Mouse (Mus musculus): ENCODE data around the gene Tgfa. TPM values are rescaled to one million over a fixed set of nuclear protein-coding genes. Genes with fewer than 3 reads are reported as not detected.
A peak's percentile ranks its signal among the peaks of the same experiment; 100 is the strongest.

The Tgfa gene
- polyA plus RNA-seq, 1 experiment from 2014 or later = 4.5 TPM

DNA sequence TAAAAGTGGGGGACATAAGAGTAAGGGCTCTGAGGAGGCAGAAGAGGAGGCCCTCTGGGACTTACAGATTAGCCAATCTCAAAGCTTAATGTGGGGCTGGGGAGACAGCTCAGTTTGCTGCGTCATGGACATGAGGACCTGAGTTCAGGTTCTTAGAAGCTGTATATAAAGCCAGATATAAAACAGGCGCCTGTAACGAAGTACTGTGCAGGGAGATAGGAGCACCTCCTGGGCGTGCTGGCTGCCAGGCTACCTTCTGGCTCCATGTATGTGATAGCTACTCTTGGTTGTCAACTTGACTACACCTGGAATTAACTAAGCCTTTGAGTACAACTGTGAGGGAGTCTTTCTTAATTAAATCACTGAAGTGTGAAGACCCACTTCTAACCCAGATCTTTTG is 110.7 kb downstream of the Tgfa start:
- Histone ChIP-seq H3K27me3 (replicated peaks; ENCODE audit: control insufficient read depth, insufficient read depth, low read length) (no peaks in the 10 kb centered on the region), H3K9me3 (ENCODE audit: control insufficient read depth, low read length) (no peaks in the 10 kb centered on the region), H3K4me3 (ENCODE audit: low read depth, low read length) (no peak overlapping the region), H3K4me1 (ENCODE audit: control insufficient read depth, insufficient read depth, low read length) (no peaks in the 10 kb centered on the region), H3K9ac (ENCODE audit: low read depth, low read length) (no peak overlapping the region), H3K27ac (replicated peaks; ENCODE audit: low read depth, low read length) (no peak overlapping the region), H3K4me2 (ENCODE audit: low read depth, low read length) (no peak overlapping the region), H3K36me3 (ENCODE audit: control insufficient read depth, insufficient read depth, low read length) (no peaks in the 10 kb centered on the region)
- ATAC-seq (ENCODE audit: low read depth) (no peak), DNase-seq (ENCODE audit: low spot score) (no peak)
- WGBS = 86% methylated on average over 4 of the region's 4 CpGs

GRCm38 (mm10) chr6:86314011-86314410 is 119.0 kb downstream of the Tgfa start:
- no peaks in the 10 kb centered on the region for H3K9me3 ChIP-seq (ENCODE audit: control insufficient read depth, low read length)
- 75% methylated on average over 1 of the region's 1 CpGs for WGBS

GRCm38 (mm10) chr6:86317066-86317465 is 122.0 kb downstream of the Tgfa start:
- DNase-seq (ENCODE audit: low spot score) = peak; percentile 31
- no peaks in the 10 kb centered on the region for H3K4me1 ChIP-seq (ENCODE audit: control insufficient read depth, insufficient read depth, low read length)
- no peak overlapping the region for H3K4me2 ChIP-seq (ENCODE audit: low read depth, low read length)
- no peak overlapping the region for H3K9ac ChIP-seq (ENCODE audit: low read depth, low read length)
- H3K27me3 ChIP-seq (replicated peaks; ENCODE audit: control insufficient read depth, insufficient read depth, low read length) = no peaks in the 10 kb centered on the region
- WGBS = 57% methylated on average over 1 of the region's 1 CpGs
- H3K27ac ChIP-seq (replicated peaks; ENCODE audit: low read depth, low read length) = no peak overlapping the region
- no peak overlapping the region for H3K4me3 ChIP-seq (ENCODE audit: low read depth, low read length)
- peak; percentile 30; the same call in 1 of the 2 replicates for ATAC-seq (ENCODE audit: low read depth)
- no peaks in the 10 kb centered on the region for H3K36me3 ChIP-seq (ENCODE audit: control insufficient read depth, insufficient read depth, low read length)
- H3K9me3 ChIP-seq (ENCODE audit: control insufficient read depth, low read length) = no peaks in the 10 kb centered on the region

More at GRCm38 (mm10) chr6:86314011-86314410, 119.0 kb downstream of the Tgfa start:
- Histone ChIP-seq H3K4me2 (ENCODE audit: low read depth, low read length) (no peak overlapping the region), H3K4me1 (ENCODE audit: control insufficient read depth, insufficient read depth, low read length) (no peaks in the 10 kb centered on the region), H3K9ac (ENCODE audit: low read depth, low read length) (no peak overlapping the region), H3K36me3 (ENCODE audit: control insufficient read depth, insufficient read depth, low read length) (no peaks in the 10 kb centered on the region), H3K27ac (replicated peaks; ENCODE audit: low read depth, low read length) (no peak overlapping the region; the same call in 1 of the 2 replicates), H3K27me3 (replicated peaks; ENCODE audit: control insufficient read depth, insufficient read depth, low read length) (no peaks in the 10 kb centered on the region), H3K4me3 (ENCODE audit: low read depth, low read length) (no peak overlapping the region)
- no peak for ATAC-seq (ENCODE audit: low read depth)
- no peak for DNase-seq (ENCODE audit: low spot score)

DNA sequence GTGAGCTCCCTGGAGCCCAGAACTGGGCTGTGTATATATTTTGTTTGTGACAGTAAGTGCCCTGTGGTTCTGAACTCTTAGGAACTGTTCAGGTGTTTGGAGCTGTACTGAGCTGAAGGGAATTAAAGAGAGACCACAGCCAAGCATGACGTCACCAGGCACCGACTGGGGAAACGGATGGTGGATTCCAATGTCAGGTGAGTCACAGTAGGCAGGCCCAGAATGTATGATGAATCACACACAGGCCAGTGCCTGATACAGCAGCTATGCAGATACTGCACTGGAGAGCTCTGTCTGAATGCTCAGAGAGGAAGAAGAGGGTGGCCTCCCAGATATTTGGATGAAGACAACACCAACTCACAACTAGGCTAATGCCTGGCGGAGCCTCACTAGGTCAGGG is 123.8 kb downstream of the Tgfa start:
- WGBS = 69% methylated on average over 4 of the region's 4 CpGs
- no peak overlapping the region for H3K4me2 ChIP-seq (ENCODE audit: low read depth, low read length)
- no peaks in the 10 kb centered on the region for H3K36me3 ChIP-seq (ENCODE audit: control insufficient read depth, insufficient read depth, low read length)
- no peak overlapping the region for H3K4me3 ChIP-seq (ENCODE audit: low read depth, low read length)
- no peak overlapping the region for H3K9ac ChIP-seq (ENCODE audit: low read depth, low read length)
- H3K27ac ChIP-seq (replicated peaks; ENCODE audit: low read depth, low read length) = no peak overlapping the region
- no peaks in the 10 kb centered on the region for H3K27me3 ChIP-seq (replicated peaks; ENCODE audit: control insufficient read depth, insufficient read depth, low read length)
- no peaks in the 10 kb centered on the region for H3K4me1 ChIP-seq (ENCODE audit: control insufficient read depth, insufficient read depth, low read length)
- H3K9me3 ChIP-seq (ENCODE audit: control insufficient read depth, low read length) = no peaks in the 10 kb centered on the region
- DNase-seq (ENCODE audit: low spot score) (peak; percentile 43), ATAC-seq (ENCODE audit: low read depth) (peak; percentile 50; the same call in 1 of the 2 replicates)

GRCm38 (mm10) chr6:86322031-86322563 is 127.1 kb downstream of the Tgfa start:
- DNase-seq (ENCODE audit: low spot score) = no peak
- ATAC-seq (ENCODE audit: low read depth) = no peak
- Histone ChIP-seq H3K36me3 (ENCODE audit: control insufficient read depth, insufficient read depth, low read length) (no peaks in the 10 kb centered on the region), H3K9me3 (ENCODE audit: control insufficient read depth, low read length) (no peaks in the 10 kb centered on the region), H3K4me2 (ENCODE audit: low read depth, low read length) (no peak overlapping the region), H3K27me3 (replicated peaks; ENCODE audit: control insufficient read depth, insufficient read depth, low read length) (no peaks in the 10 kb centered on the region), H3K9ac (ENCODE audit: low read depth, low read length) (no peak overlapping the region), H3K4me3 (ENCODE audit: low read depth, low read length) (no peak overlapping the region), H3K27ac (replicated peaks; ENCODE audit: low read depth, low read length) (no peak overlapping the region), H3K4me1 (ENCODE audit: control insufficient read depth, insufficient read depth, low read length) (no peaks in the 10 kb centered on the region)
- WGBS = 83% methylated on average over 4 of the region's 5 CpGs

DNA sequence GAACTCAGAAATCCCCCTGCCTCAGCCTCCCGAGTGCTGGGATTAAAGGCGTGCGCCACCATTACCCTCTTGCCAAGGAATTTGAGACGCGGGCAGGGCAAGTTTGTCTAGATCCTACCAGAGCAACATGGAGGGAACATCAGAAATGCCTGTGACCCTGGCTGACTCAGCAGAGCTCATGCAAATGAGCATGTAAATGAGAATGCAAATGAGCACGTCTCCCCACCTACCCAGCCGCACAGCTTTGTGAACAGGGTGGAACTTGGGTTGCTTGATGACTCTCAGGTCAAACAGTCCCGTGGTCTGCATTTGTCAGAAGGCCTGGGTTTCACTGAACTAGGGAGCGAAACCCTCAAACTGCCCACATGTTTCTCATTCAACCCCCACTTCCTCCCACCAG is 128.0 kb downstream of the Tgfa start:
- Histone ChIP-seq H3K9me3 (ENCODE audit: control insufficient read depth, low read length) (no peaks in the 10 kb centered on the region), H3K27ac (replicated peaks; ENCODE audit: low read depth, low read length) (no peak overlapping the region), H3K9ac (ENCODE audit: low read depth, low read length) (no peak overlapping the region), H3K27me3 (replicated peaks; ENCODE audit: control insufficient read depth, insufficient read depth, low read length) (no peaks in the 10 kb centered on the region), H3K4me2 (ENCODE audit: low read depth, low read length) (no peak overlapping the region), H3K36me3 (ENCODE audit: control insufficient read depth, insufficient read depth, low read length) (no peaks in the 10 kb centered on the region), H3K4me3 (ENCODE audit: low read depth, low read length) (no peak overlapping the region), H3K4me1 (ENCODE audit: control insufficient read depth, insufficient read depth, low read length) (no peaks in the 10 kb centered on the region)
- DNase-seq (ENCODE audit: low spot score) (no peak), ATAC-seq (ENCODE audit: low read depth) (no peak)
- WGBS = 89% methylated on average over 9 of the region's 9 CpGs

DNA sequence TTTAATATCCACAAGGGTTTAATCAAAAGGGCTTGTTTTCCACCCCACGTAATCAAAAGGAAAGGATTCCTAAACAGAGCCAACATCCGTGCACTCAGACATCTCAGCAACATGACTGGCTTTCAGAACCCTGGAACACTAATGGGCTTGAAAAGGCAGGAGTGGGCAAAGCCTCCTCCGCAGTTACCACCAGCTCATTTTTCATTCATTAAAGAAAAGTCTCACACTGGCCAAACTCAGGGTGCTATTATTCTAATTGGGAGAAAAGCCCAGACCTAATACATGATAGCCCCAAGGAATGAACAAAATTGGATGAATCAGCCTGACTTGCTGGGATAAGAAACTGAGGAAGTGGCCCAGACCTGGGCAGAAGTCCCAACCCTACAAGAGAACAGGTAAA is 129.4 kb downstream of the Tgfa start:
- Histone ChIP-seq H3K4me2 (ENCODE audit: low read depth, low read length) (no peak overlapping the region), H3K9ac (ENCODE audit: low read depth, low read length) (no peak overlapping the region), H3K27ac (replicated peaks; ENCODE audit: low read depth, low read length) (no peak overlapping the region), H3K36me3 (ENCODE audit: control insufficient read depth, insufficient read depth, low read length) (no peaks in the 10 kb centered on the region), H3K9me3 (ENCODE audit: control insufficient read depth, low read length) (no peaks in the 10 kb centered on the region), H3K4me1 (ENCODE audit: control insufficient read depth, insufficient read depth, low read length) (no peaks in the 10 kb centered on the region), H3K27me3 (replicated peaks; ENCODE audit: control insufficient read depth, insufficient read depth, low read length) (no peaks in the 10 kb centered on the region), H3K4me3 (ENCODE audit: low read depth, low read length) (no peak overlapping the region)
- ATAC-seq (ENCODE audit: low read depth) = no peak
- WGBS = 61% methylated on average over 3 of the region's 3 CpGs
- no peak for DNase-seq (ENCODE audit: low spot score)

Other genes with a start within 250 kb of the Tgfa start
- 53.4 and 54.6 TPM in 2 replicates for gene Dusp11, start 233.6 kb upstream of the Tgfa start, polyA plus RNA-seq (2014; fragmentation: Nextera tagmentation; extraction: Ambion mirVana)
- gene Figla, start 179.1 kb upstream of the Tgfa start, polyA plus RNA-seq (2014; fragmentation: Nextera tagmentation; extraction: Ambion mirVana) = not detected in 2 replicates
- 6.7 and 7.6 TPM in 2 replicates for gene Add2, start 166.5 kb upstream of the Tgfa start, polyA plus RNA-seq (2014; fragmentation: Nextera tagmentation; extraction: Ambion mirVana)
- 118 and 124 TPM in 2 replicates for gene Fam136a, start 170.4 kb downstream of the Tgfa start, polyA plus RNA-seq (2014; fragmentation: Nextera tagmentation; extraction: Ambion mirVana)
- 561 and 600 TPM in 2 replicates for gene Snrpg, start 176.1 kb downstream of the Tgfa start, polyA plus RNA-seq (2014; fragmentation: Nextera tagmentation; extraction: Ambion mirVana)
- gene Pcyox1, start 201.9 kb downstream of the Tgfa start, polyA plus RNA-seq (2014; fragmentation: Nextera tagmentation; extraction: Ambion mirVana) = 80.5 and 95.2 TPM in 2 replicates
- 130 and 160 TPM in 2 replicates for gene Tia1, start 209.0 kb downstream of the Tgfa start, polyA plus RNA-seq (2014; fragmentation: Nextera tagmentation; extraction: Ambion mirVana)
- not detected in 2 replicates for gene Gm44790, start 231.4 kb downstream of the Tgfa start, polyA plus RNA-seq (2014; fragmentation: Nextera tagmentation; extraction: Ambion mirVana)
- gene C87436, start 243.2 kb downstream of the Tgfa start, polyA plus RNA-seq (2014; fragmentation: Nextera tagmentation; extraction: Ambion mirVana) = 22.7 and 23.9 TPM in 2 replicates

Measured in embryonic facial prominence, embryonic 14.5 days (tissue).